Mouse (Mus musculus) small intestine, adult 2 months (tissue): ENCODE results near the gene Kpna2. TPM values are rescaled to one million over a fixed set of nuclear protein-coding genes. Genes with fewer than 3 reads are reported as not detected.
A peak's percentile ranks its signal among the peaks of the same experiment; 100 is the strongest.

ENCODE experiments used
- H3K27ac ChIP-seq: fragments of 200-500 bp; 2 replicates; pipeline ENCODE4 v1.5.1; 2012; ENCODE audit warnings: low read depth, low read length, control low read depth, inconsistent platforms; ENCODE audit not compliant: insufficient read depth
- H3K27me3 ChIP-seq: fragments of 200-500 bp; 2 replicates; pipeline ENCODE4 v1.6.1; 2012; ENCODE audit warnings: mild to moderate bottlenecking, moderate library complexity, low read length, inconsistent platforms; ENCODE audit not compliant: control insufficient read depth, insufficient read depth
- H3K36me3 ChIP-seq: fragments of 200-500 bp; 2 replicates; pipeline ENCODE4 v1.6.1; 2012; ENCODE audit warnings: mild to moderate bottlenecking, low read length, control low read depth, inconsistent platforms; ENCODE audit not compliant: control insufficient read depth, insufficient read depth
- H3K4me1 ChIP-seq: fragments of 200-500 bp; 2 replicates; pipeline ENCODE4 v1.6.1; 2012; ENCODE audit warnings: low read length, inconsistent platforms, mixed read lengths; ENCODE audit not compliant: control insufficient read depth, insufficient read depth, insufficient read length
- H3K4me3 ChIP-seq: fragments of 200-500 bp; 2 replicates; pipeline ENCODE4 v1.5.1; 2012; ENCODE audit warnings: low read depth, mild to moderate bottlenecking, control low read depth, inconsistent platforms, low read length, moderate library complexity
- CTCF ChIP-seq: fragments of 200-500 bp; IDR thresholded peaks from 2 replicates; pipeline ENCODE4 v1.5.1; 2012; ENCODE audit warnings: low read depth, mild to moderate bottlenecking, control low read depth, inconsistent platforms, low read length, moderate library complexity, mixed read lengths; ENCODE audit not compliant: insufficient replicate concordance, insufficient read length; ENCODE audit errors: extremely low read depth
- POLR2A ChIP-seq: fragments of 200-500 bp; IDR thresholded peaks from 2 replicates; pipeline ENCODE4 v1.6.1; 2012; ENCODE audit warnings: low read depth, mild to moderate bottlenecking, control low read depth, inconsistent platforms, low read length, moderate library complexity
- WGBS: fragments of 180-500 bp; shearing (Covaris S2); methylation state at CpG from one replicate; pipeline ENCODE4 v1.1.7; 2018; 5-methylcytosine and 5-hydroxymethylcytosine counted together
- polyA plus RNA-seq: library from polyadenylated mRNA; depleted of rRNA; stranded (reverse); fragments of >200 nt; gene quantifications from 2 replicates; pipeline ENCODE4 v1.2.3, GENCODE M21; 2012

The Kpna2 gene
- polyA plus RNA-seq, 1 experiment, result 15.2 TPM

GRCm38 (mm10) chr11:107012324-107013017, 13.1 kb upstream of the Kpna2 start:
- peak overlapping the region; percentile 75 for H3K4me3 ChIP-seq
- no peaks in the 10 kb centered on the region for H3K36me3 ChIP-seq
- H3K27ac ChIP-seq, result peak overlapping the region; percentile 99
- peaks cover 3% of the 10 kb centered on the region; the same call in 1 of the 2 replicates for H3K4me1 ChIP-seq
- peak; percentile 98 for TF ChIP-seq POLR2A
- no peak for TF ChIP-seq CTCF
- under 1% methylated on average over 37 of the region's 37 CpGs for WGBS
- no peaks in the 10 kb centered on the region for H3K27me3 ChIP-seq

GRCm38 (mm10) chr11:107011669-107012323, 12.5 kb upstream of the Kpna2 start:
- 27% methylated on average over 18 of the region's 18 CpGs for WGBS
- H3K27me3 ChIP-seq, result no peaks in the 10 kb centered on the region
- H3K36me3 ChIP-seq, result no peaks in the 10 kb centered on the region
- H3K4me1 ChIP-seq, result peaks cover 5% of the 10 kb centered on the region; the same call in 1 of the 2 replicates
- TF ChIP-seq POLR2A, result no peak
- no peak for TF ChIP-seq CTCF
- peak overlapping the region; percentile 75 for H3K4me3 ChIP-seq
- H3K27ac ChIP-seq, result peak overlapping the region; percentile 99

- 83% methylated on average over 7 of the region's 7 CpGs for WGBS
- TF ChIP-seq POLR2A, result no peak
- no peak for TF ChIP-seq CTCF
- no peak overlapping the region for H3K27ac ChIP-seq
- no peaks in the 10 kb centered on the region for H3K27me3 ChIP-seq
- peaks cover 6% of the 10 kb centered on the region for H3K4me1 ChIP-seq
- H3K4me3 ChIP-seq, result no peak overlapping the region
- H3K36me3 ChIP-seq, result no peaks in the 10 kb centered on the region
Measured at GRCm38 (mm10) chr11:107011171-107011570, 11.8 kb upstream of the Kpna2 start.

GRCm38 (mm10) chr11:107010447-107010846, 11.1 kb upstream of the Kpna2 start:
- WGBS, result 92% methylated on average over 3 of the region's 3 CpGs
- no peak overlapping the region for H3K4me3 ChIP-seq
- no peaks in the 10 kb centered on the region for H3K36me3 ChIP-seq
- H3K4me1 ChIP-seq, result peaks cover 6% of the 10 kb centered on the region
- no peaks in the 10 kb centered on the region for H3K27me3 ChIP-seq
- TF ChIP-seq CTCF (no peak), POLR2A (no peak)
- H3K27ac ChIP-seq, result no peak overlapping the region

- TF ChIP-seq CTCF (no peak), POLR2A (no peak)
- Histone ChIP-seq H3K27me3 (no peaks in the 10 kb centered on the region), H3K4me1 (peaks cover 3% of the 10 kb centered on the region), H3K4me3 (no peak overlapping the region), H3K36me3 (no peaks in the 10 kb centered on the region), H3K27ac (no peak overlapping the region)
- WGBS, result 94% methylated on average over 1 of the region's 1 CpGs
Measured at GRCm38 (mm10) chr11:107005538-107005937, 6.2 kb upstream of the Kpna2 start.

- Histone ChIP-seq H3K27ac (no peak overlapping the region), H3K27me3 (no peaks in the 10 kb centered on the region), H3K4me1 (peaks cover 3% of the 10 kb centered on the region), H3K36me3 (peaks cover 3% of the 10 kb centered on the region; the same call in 1 of the 2 replicates), H3K4me3 (no peak overlapping the region)
- TF ChIP-seq CTCF (no peak), POLR2A (no peak)
- WGBS, result 51% methylated on average over 8 of the region's 8 CpGs
Measured at GRCm38 (mm10) chr11:107001760-107002675, 2.7 kb upstream of the Kpna2 start.
